Mouse (Mus musculus): ENCODE measurements around the gene Rpl39. TPM values are rescaled to one million over a fixed set of nuclear protein-coding genes. Genes with fewer than 3 reads are reported as not detected.

Gene Rpl39
- polyA plus RNA-seq, 1 experiment from 2014 or later, result 433 TPM

DNA sequence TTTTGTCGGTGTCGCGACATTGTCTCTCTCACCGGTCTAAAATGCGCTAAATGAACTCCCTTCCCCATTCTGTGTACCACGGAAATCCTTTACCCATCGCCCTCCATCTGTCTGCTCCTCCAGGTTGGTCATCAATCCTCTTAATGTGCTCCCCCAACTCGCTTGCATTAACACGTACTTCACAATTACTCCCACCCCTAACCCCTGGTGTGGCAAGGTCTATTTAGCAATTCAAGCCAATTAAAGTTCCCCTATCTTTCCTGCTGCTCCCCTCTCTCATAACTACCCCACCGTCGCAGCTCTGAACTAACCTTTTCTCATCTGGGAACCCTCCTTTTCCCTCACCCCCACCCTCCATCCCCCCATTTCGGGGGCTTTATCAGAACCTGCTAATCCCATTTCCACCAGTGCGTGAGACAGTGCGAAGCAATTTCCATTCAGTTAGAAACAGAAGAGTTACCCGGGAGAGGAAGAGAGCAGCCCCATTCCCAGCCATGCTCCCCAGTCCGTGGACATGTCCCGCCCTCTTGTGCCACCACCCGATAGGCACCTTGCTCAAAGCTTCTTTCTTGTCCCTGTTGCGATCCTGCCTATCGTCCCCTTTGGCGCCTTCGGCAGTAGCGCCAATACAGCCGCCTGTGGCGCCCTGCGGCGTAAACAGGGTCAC, 24.5 kb upstream of the Rpl39 start:
- H3K27me3 ChIP-seq (replicated peaks; ENCODE audit: control insufficient read depth, insufficient read depth, low read length), result no peaks in the 10 kb centered on the region
- H3K4me1 ChIP-seq (ENCODE audit: control insufficient read depth, insufficient read depth, low read length), result no peaks in the 10 kb centered on the region
- DNase-seq (ENCODE audit: low spot score) (no peak), ATAC-seq (peak; percentile 80)
- 24% methylated on average over 27 of the region's 27 CpGs for WGBS
- peak overlapping the region; percentile 55 for H3K4me2 ChIP-seq (ENCODE audit: low read length)
- H3K4me3 ChIP-seq (ENCODE audit: low read depth, low read length), result peak overlapping the region; percentile 50
- peaks cover 4% of the 10 kb centered on the region; the same call in 1 of the 2 replicates for H3K36me3 ChIP-seq (ENCODE audit: control insufficient read depth, insufficient read depth, low read length)
- no peaks in the 10 kb centered on the region for H3K9me3 ChIP-seq (replicated peaks; ENCODE audit: control insufficient read depth, low read length)
- peak overlapping the region; percentile 65 for H3K9ac ChIP-seq (ENCODE audit: low read length)
- H3K27ac ChIP-seq (ENCODE audit: low read depth, low read length), result peak overlapping the region; percentile 74

DNA sequence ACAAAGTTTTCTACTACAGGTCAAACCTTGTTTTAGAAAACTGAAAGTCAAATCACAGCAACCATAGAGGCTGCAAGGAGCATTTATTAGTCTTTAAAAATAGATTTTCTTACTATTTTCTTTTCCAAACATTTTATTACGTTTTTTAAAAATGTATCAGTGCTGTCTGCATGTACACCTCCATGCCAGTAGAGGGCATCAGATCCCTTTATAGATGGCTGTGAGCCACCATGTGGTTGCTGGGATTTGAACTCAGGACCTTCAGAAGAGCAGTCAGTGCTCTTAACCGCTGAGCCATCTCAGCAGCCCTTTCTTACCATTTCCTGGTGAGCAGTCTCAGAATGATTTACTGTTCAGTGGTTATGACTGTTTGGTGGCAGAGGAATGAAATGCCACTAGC, 18.6 kb upstream of the Rpl39 start:
- ATAC-seq (no peak), DNase-seq (ENCODE audit: low spot score) (no peak)
- Histone ChIP-seq H3K4me2 (ENCODE audit: low read length) (no peak overlapping the region), H3K4me1 (ENCODE audit: control insufficient read depth, insufficient read depth, low read length) (no peaks in the 10 kb centered on the region), H3K36me3 (ENCODE audit: control insufficient read depth, insufficient read depth, low read length) (peaks cover 10% of the 10 kb centered on the region), H3K4me3 (ENCODE audit: low read depth, low read length) (no peak overlapping the region), H3K9ac (ENCODE audit: low read length) (no peak overlapping the region), H3K9me3 (replicated peaks; ENCODE audit: control insufficient read depth, low read length) (no peaks in the 10 kb centered on the region), H3K27me3 (replicated peaks; ENCODE audit: control insufficient read depth, insufficient read depth, low read length) (no peaks in the 10 kb centered on the region), H3K27ac (ENCODE audit: low read depth, low read length) (no peak overlapping the region)
- 68% methylated on average over 2 of the region's 2 CpGs for WGBS

DNA sequence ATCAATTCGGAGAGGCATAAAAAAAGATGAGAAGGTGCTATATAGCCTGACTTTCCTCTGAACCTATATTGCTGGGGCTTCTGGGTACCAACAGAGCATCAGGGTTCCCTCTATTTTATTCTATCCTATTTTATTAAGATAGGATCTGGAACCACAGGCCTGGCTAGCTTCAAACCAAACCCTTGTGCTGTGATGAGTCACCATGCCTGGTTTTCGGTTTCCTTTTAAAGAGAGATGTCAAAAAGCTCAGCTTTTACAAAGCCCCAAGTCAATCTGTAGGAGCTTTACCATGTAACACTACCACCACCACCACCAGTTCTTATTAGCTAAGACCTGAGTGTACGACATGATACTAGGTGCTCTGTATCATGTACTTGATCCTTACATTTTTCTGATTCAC, 13.5 kb upstream of the Rpl39 start:
- no peaks in the 10 kb centered on the region for H3K9me3 ChIP-seq (replicated peaks; ENCODE audit: control insufficient read depth, low read length)
- 94% methylated on average over 3 of the region's 3 CpGs for WGBS
- H3K27me3 ChIP-seq (replicated peaks; ENCODE audit: control insufficient read depth, insufficient read depth, low read length), result no peaks in the 10 kb centered on the region
- no peaks in the 10 kb centered on the region for H3K4me1 ChIP-seq (ENCODE audit: control insufficient read depth, insufficient read depth, low read length)
- H3K4me3 ChIP-seq (ENCODE audit: low read depth, low read length), result no peak overlapping the region
- no peak overlapping the region for H3K9ac ChIP-seq (ENCODE audit: low read length)
- ATAC-seq (no peak), DNase-seq (ENCODE audit: low spot score) (no peak)
- no peak overlapping the region for H3K27ac ChIP-seq (ENCODE audit: low read depth, low read length)
- peaks cover 30% of the 10 kb centered on the region for H3K36me3 ChIP-seq (ENCODE audit: control insufficient read depth, insufficient read depth, low read length)
- H3K4me2 ChIP-seq (ENCODE audit: low read length), result no peak overlapping the region

DNA sequence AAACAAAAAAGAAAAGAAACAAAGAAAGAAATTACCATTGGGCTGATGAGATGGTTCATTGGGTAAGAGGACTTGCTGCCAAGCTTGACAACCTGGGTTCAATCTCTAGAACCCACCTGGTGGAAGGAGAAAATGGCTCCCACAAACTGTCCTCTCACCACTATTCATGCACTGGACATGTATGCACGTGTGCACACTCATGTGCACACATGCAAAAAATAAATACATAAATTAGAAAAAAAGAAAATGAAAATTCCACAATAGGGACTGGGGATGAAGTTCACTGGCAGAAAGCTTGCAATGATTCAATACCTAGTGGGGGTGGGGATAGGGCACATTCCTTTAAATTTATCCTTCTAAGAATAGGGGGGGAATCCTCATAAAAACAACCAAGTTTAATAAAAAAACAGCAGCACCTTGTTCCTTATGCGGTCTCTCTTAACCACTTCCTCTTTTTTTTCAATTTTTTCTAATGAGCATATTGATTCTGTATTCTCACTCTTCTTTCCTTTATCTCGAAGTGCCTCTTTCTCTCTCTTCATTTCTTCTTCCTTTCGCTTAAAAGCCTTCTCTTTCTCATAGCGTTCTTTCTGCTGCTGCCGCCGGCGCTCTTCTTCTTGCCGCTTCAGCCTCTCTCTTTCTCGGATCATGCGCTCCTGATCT, 10.0 kb upstream of the Rpl39 start:
- no peak for DNase-seq (ENCODE audit: low spot score)
- no peak overlapping the region for H3K9ac ChIP-seq (ENCODE audit: low read length)
- no peak overlapping the region for H3K4me2 ChIP-seq (ENCODE audit: low read length)
- WGBS, result 92% methylated on average over 11 of the region's 11 CpGs
- no peak overlapping the region for H3K4me3 ChIP-seq (ENCODE audit: low read depth, low read length)
- H3K36me3 ChIP-seq (ENCODE audit: control insufficient read depth, insufficient read depth, low read length), result peaks cover 28% of the 10 kb centered on the region
- ATAC-seq, result no peak
- no peaks in the 10 kb centered on the region for H3K27me3 ChIP-seq (replicated peaks; ENCODE audit: control insufficient read depth, insufficient read depth, low read length)
- H3K4me1 ChIP-seq (ENCODE audit: control insufficient read depth, insufficient read depth, low read length), result no peaks in the 10 kb centered on the region
- no peaks in the 10 kb centered on the region for H3K9me3 ChIP-seq (replicated peaks; ENCODE audit: control insufficient read depth, low read length)
- no peak overlapping the region for H3K27ac ChIP-seq (ENCODE audit: low read depth, low read length)

DNA sequence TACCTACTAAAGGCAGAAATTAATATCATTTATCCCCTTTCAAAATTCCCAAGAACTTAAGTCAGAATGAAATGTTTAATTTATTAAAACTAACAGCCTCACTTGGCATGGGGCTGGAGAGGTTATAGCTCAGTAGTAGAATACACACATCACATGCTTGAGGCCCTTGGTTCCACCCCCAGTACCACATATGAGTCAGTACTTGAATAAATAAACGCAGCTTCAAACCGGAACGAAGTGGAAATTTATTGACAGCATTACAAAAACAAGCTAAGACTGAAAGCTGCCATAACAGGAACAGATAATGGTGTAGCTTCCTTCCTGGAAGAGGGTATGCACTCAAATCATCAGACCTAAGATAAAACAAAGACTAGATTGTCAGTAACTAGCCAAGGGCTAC, 6.3 kb upstream of the Rpl39 start:
- H3K27ac ChIP-seq (ENCODE audit: low read depth, low read length), result no peak overlapping the region
- 90% methylated on average over 3 of the region's 3 CpGs for WGBS
- peaks cover 14% of the 10 kb centered on the region; the same call in 1 of the 2 replicates for H3K36me3 ChIP-seq (ENCODE audit: control insufficient read depth, insufficient read depth, low read length)
- H3K9ac ChIP-seq (ENCODE audit: low read length), result no peak overlapping the region
- no peaks in the 10 kb centered on the region for H3K9me3 ChIP-seq (replicated peaks; ENCODE audit: control insufficient read depth, low read length)
- no peaks in the 10 kb centered on the region for H3K4me1 ChIP-seq (ENCODE audit: control insufficient read depth, insufficient read depth, low read length)
- DNase-seq (ENCODE audit: low spot score), result no peak
- no peak overlapping the region for H3K4me3 ChIP-seq (ENCODE audit: low read depth, low read length)
- H3K4me2 ChIP-seq (ENCODE audit: low read length), result no peak overlapping the region
- H3K27me3 ChIP-seq (replicated peaks; ENCODE audit: control insufficient read depth, insufficient read depth, low read length), result no peaks in the 10 kb centered on the region
- no peak for ATAC-seq

DNA sequence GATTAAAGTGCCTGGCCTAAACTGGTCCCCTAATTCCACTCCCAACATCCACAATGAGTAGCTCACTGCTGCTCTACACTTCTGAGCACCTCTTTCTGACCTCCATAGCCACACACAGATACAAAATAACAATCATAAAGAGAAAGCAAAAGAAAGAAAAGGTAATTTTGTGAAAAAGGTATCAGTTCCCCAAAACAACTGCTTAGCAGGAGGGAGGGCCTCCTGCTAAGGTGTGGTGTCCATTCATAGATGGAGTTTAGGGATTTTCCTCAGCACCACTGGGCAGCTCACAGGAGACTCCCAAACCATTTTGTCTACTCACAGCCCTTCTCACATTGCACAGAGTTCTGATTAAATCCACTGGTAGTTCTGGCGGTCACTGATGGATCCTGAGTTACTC, 3.6 kb upstream of the Rpl39 start:
- H3K9ac ChIP-seq (ENCODE audit: low read length), result no peak overlapping the region

DNA sequence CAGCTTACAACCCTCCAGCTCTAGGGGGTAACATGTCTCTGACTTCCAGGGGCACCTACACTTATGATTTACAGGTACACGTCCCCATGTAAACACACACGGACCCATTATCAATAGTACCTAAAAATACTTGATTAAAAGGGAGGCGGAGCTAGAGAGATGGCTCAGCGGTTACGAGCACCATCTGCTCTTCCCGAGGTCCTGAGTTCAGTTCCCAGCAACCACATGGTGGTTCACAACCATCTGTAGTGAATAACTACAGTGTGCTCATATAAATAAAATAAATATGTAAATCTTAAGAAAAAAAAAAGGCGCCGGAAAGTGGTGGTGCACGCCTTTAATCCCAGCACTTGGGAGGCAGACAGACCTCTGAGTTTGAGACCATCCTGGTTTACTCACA, 463 bp upstream of the Rpl39 start:
- Histone ChIP-seq H3K4me3 (ENCODE audit: low read depth, low read length) (peak overlapping the region; percentile 51), H3K27ac (ENCODE audit: low read depth, low read length) (peak overlapping the region; percentile 79; the same call in 1 of the 2 replicates), H3K4me1 (ENCODE audit: control insufficient read depth, insufficient read depth, low read length) (no peaks in the 10 kb centered on the region), H3K27me3 (replicated peaks; ENCODE audit: control insufficient read depth, insufficient read depth, low read length) (no peaks in the 10 kb centered on the region), H3K9me3 (replicated peaks; ENCODE audit: control insufficient read depth, low read length) (no peaks in the 10 kb centered on the region), H3K36me3 (ENCODE audit: control insufficient read depth, insufficient read depth, low read length) (peaks cover 15% of the 10 kb centered on the region), H3K9ac (ENCODE audit: low read length) (no peak overlapping the region; the same call in 1 of the 2 replicates), H3K4me2 (ENCODE audit: low read length) (peak overlapping the region; percentile 66)
- ATAC-seq (peak; percentile 59; the same call in 1 of the 2 replicates), DNase-seq (ENCODE audit: low spot score) (no peak)
- 39% methylated on average over 9 of the region's 9 CpGs for WGBS

More for the DNA sequence above, 3.6 kb upstream of the Rpl39 start:
- ATAC-seq (no peak), DNase-seq (ENCODE audit: low spot score) (no peak)
- WGBS, result 83% methylated on average over 1 of the region's 1 CpGs
- Histone ChIP-seq H3K4me1 (ENCODE audit: control insufficient read depth, insufficient read depth, low read length) (no peaks in the 10 kb centered on the region), H3K4me3 (ENCODE audit: low read depth, low read length) (no peak overlapping the region), H3K4me2 (ENCODE audit: low read length) (no peak overlapping the region), H3K9me3 (replicated peaks; ENCODE audit: control insufficient read depth, low read length) (no peaks in the 10 kb centered on the region), H3K27ac (ENCODE audit: low read depth, low read length) (no peak overlapping the region), H3K36me3 (ENCODE audit: control insufficient read depth, insufficient read depth, low read length) (peaks cover 3% of the 10 kb centered on the region; the same call in 1 of the 2 replicates), H3K27me3 (replicated peaks; ENCODE audit: control insufficient read depth, insufficient read depth, low read length) (no peaks in the 10 kb centered on the region)

DNA sequence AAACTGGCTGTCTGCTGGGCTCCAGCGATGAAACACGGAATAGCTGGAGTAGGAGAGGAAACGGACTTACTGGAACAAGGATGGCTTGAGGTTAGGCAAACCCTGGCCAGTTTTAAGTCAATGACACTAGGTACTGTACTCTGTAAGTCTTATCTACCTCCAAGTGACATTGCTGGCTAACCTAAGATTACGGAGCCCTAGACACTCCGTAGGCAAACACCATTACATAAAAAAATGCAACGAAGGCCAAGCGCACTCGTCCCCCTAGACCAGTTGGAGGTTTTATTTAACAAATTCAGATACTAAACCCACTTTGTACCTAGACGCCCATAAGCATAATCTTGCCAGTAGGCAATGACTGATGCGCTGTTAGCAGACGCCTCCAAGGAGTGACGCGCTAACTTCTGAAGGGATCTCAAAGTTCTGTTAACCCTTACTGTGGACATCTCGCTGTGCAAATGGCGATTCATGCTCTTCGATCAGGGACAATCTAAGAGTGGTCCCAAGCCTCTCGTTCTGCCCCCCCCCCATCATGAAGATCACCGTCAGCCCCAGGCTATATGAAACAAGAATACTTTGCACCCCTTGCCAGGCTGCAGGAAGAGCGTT, 780 bp downstream of the Rpl39 start:
- H3K27me3 ChIP-seq (replicated peaks; ENCODE audit: control insufficient read depth, insufficient read depth, low read length), result no peaks in the 10 kb centered on the region
- WGBS, result 28% methylated on average over 19 of the region's 19 CpGs
- H3K4me1 ChIP-seq (ENCODE audit: control insufficient read depth, insufficient read depth, low read length), result no peaks in the 10 kb centered on the region
- peak overlapping the region; percentile 79; the same call in 1 of the 2 replicates for H3K27ac ChIP-seq (ENCODE audit: low read depth, low read length)
- H3K4me2 ChIP-seq (ENCODE audit: low read length), result peak overlapping the region; percentile 66
- DNase-seq (ENCODE audit: low spot score), result peak; percentile 24
- peak; percentile 25 for ATAC-seq
- H3K9ac ChIP-seq (ENCODE audit: low read length), result peak overlapping the region; percentile 81
- peak overlapping the region; percentile 51 for H3K4me3 ChIP-seq (ENCODE audit: low read depth, low read length)
- H3K9me3 ChIP-seq (replicated peaks; ENCODE audit: control insufficient read depth, low read length), result no peaks in the 10 kb centered on the region
- H3K36me3 ChIP-seq (ENCODE audit: control insufficient read depth, insufficient read depth, low read length), result peaks cover 15% of the 10 kb centered on the region

DNA sequence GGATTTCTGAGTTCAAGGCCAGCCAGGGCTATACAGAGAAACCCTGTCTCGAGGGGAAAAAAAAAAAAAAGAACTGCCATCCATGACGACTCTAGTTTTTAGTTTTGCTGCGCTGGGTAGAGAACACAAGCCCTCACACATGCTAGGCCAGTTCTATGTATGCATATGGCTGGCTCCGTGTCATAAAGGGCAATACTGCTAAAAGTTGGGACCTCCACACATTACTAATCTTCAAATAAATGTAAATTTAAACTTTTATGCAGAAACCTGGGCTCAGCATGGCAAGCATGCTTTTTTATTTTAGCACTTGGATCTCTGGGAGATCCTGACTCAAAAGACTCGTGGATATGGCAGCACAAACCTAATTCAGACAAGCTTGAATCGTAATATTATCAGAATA, 4.0 kb downstream of the Rpl39 start:
- Histone ChIP-seq H3K4me2 (ENCODE audit: low read length) (no peak overlapping the region), H3K36me3 (ENCODE audit: control insufficient read depth, insufficient read depth, low read length) (peaks cover 15% of the 10 kb centered on the region), H3K9me3 (replicated peaks; ENCODE audit: control insufficient read depth, low read length) (no peaks in the 10 kb centered on the region), H3K4me1 (ENCODE audit: control insufficient read depth, insufficient read depth, low read length) (no peaks in the 10 kb centered on the region), H3K9ac (ENCODE audit: low read length) (no peak overlapping the region), H3K4me3 (ENCODE audit: low read depth, low read length) (no peak overlapping the region), H3K27me3 (replicated peaks; ENCODE audit: control insufficient read depth, insufficient read depth, low read length) (no peaks in the 10 kb centered on the region), H3K27ac (ENCODE audit: low read depth, low read length) (no peak overlapping the region)
- ATAC-seq (no peak), DNase-seq (ENCODE audit: low spot score) (no peak)
- WGBS, result 63% methylated on average over 6 of the region's 6 CpGs

Measured in forebrain, embryonic 14.5 days (tissue).